Mouse (Mus musculus): ENCODE results near the gene Bag3. TPM values are rescaled to one million over a fixed set of nuclear protein-coding genes. Genes with fewer than 3 reads are reported as not detected.

The Bag3 gene
- total and polyA plus RNA-seq, 3 experiments = 0.13 to 0.24 TPM; not detected in 1

DNA sequence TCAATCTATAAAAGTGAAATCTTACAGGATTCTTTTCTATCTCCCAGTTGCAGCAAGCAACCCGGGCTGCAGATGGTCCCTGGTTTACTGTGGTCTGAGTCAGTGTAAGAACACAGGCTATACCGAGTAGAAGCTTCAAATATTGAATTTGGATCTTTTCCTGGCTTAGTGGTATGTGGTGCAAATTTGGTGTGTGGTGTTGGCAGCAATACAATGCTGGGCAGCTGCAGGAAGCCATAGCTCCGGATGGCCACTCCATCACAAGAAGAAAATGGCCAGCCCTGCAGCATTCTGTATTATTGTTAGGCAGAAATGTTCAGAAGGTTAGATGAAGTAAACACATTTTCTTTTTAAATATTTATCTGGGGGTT is 27.7 kb downstream of the Bag3 start:
- no peak overlapping the region for H3K9ac ChIP-seq (ENCODE audit: insufficient read depth, low read depth)
- H3K36me3 ChIP-seq (replicated peaks in 1 of 2; ENCODE audit: control insufficient read depth in 1 of 2, insufficient read depth in 1 of 2, low read length in 1 of 2) = no peaks in the 10 kb centered on the region
- H3K27me3 ChIP-seq (replicated peaks) = no peaks in the 10 kb centered on the region
- H3K27ac ChIP-seq (ENCODE audit: insufficient read depth, low read depth) = no peak overlapping the region
- H3K9me3 ChIP-seq (replicated peaks; ENCODE audit: low read length) = no peaks in the 10 kb centered on the region
- in situ Hi-C loops (cut with MboI; ENCODE audit: low pct_ligation_motif_present, low pct_unique_long_range_greater_than_20kb, low sequenced_read_pairs) (no loop called here), dilution Hi-C loops (cut with MboI; ENCODE audit: extremely low pct_ligation_motif_present, extremely low pct_unique_long_range_greater_than_20kb, low sequenced_read_pairs) (no loop called here)
- no peak for TF ChIP-seq POLR2A (IDR thresholded peaks at IDR 0.05; ENCODE audit: low read depth, low read length)
- TF ChIP-seq USF1 (IDR thresholded peaks at IDR 0.05; ENCODE audit: low read depth, low read length) = no peak
- no peak for TF ChIP-seq HCFC1 (IDR thresholded peaks at IDR 0.05; ENCODE audit: low read depth, low read length)
- TF ChIP-seq MEF2A (IDR thresholded peaks at IDR 0.05; ENCODE audit: borderline replicate concordance, low read depth, low read length) = no peak
- no peak for TF ChIP-seq UBTF (IDR thresholded peaks at IDR 0.05; ENCODE audit: low read depth, low read length)
- TF ChIP-seq CHD1 (IDR thresholded peaks at IDR 0.05; ENCODE audit: low read depth, low read length) = no peak
- no peak for TF ChIP-seq ETS1 (conservative IDR thresholded peaks at IDR 0.05; ENCODE audit: low read depth, low read length)
- TF ChIP-seq CHD2 (IDR thresholded peaks at IDR 0.05; ENCODE audit: low read length) = no peak
- TF ChIP-seq CTCF (conservative IDR thresholded peaks at IDR 0.05 in 1 of 2, IDR thresholded peaks at IDR 0.05 in 1 of 2; ENCODE audit: low read depth in 2 of 2, low read length in 2 of 2) = no peak
- no peak overlapping the region for H3K4me3 ChIP-seq (replicated peaks in 1 of 3; ENCODE audit: low read depth in 2 of 3, low read length in 2 of 3, poor library complexity in 1 of 3)
- no peak overlapping the region for H3K4me2 ChIP-seq (ENCODE audit: insufficient read depth, low read depth, poor library complexity, severe bottlenecking)
- H3K4me1 ChIP-seq (ENCODE audit: control insufficient read depth in 1 of 2, insufficient read depth in 2 of 2) = peaks cover 0 to 12% of the 10 kb centered on the region in 2 experiments; a peak in 2 of 4 replicates
- no peak for DNase-seq (ENCODE audit: extremely low read depth)
- no peaks in the 10 kb centered on the region for H3K79me2 ChIP-seq (replicated peaks; ENCODE audit: control insufficient read depth, extremely low read depth, insufficient read depth, poor library complexity, severe bottlenecking)

DNA sequence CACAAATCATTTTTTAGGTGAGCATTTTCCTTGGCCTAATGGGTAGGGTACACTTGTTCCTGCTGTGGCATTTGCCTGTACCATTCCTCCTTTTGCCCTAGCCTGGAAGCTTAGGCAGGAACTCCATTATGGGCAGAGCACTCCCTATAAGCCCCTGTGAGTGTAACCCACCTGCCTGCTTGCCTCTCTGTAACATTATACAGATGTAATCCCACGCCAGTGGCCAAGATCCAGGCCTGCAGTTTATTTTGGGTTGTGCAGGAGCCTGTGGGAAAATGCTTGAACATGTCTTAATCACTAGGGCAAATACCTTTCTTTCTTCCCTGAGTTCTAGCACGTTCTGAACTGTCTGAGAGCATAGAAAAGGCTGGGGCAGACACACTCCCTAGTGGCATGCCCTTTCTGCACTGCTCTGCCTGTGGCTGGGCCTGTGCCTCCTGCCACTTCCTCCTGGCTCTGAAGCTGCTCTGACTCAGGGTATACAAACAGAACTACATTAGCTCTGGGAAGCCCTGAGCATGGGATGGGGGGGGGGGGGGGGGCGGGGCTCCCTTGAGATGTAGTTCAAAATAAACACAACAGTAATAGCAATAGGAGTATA is 29.8 kb downstream of the Bag3 start:
- Histone ChIP-seq H3K4me3 (replicated peaks in 1 of 3; ENCODE audit: low read depth in 2 of 3, low read length in 2 of 3, poor library complexity in 1 of 3) (no peak overlapping the region), H3K9me3 (replicated peaks; ENCODE audit: low read length) (no peaks in the 10 kb centered on the region), H3K27ac (ENCODE audit: insufficient read depth, low read depth) (no peak overlapping the region), H3K9ac (ENCODE audit: insufficient read depth, low read depth) (no peak overlapping the region), H3K79me2 (replicated peaks; ENCODE audit: control insufficient read depth, extremely low read depth, insufficient read depth, poor library complexity, severe bottlenecking) (no peaks in the 10 kb centered on the region), H3K4me1 (ENCODE audit: control insufficient read depth in 1 of 2, insufficient read depth in 2 of 2) (peaks cover 0 to 12% of the 10 kb centered on the region in 2 experiments; a peak in 2 of 4 replicates), H3K36me3 (replicated peaks in 1 of 2; ENCODE audit: control insufficient read depth in 1 of 2, insufficient read depth in 1 of 2, low read length in 1 of 2) (no peaks in the 10 kb centered on the region), H3K27me3 (replicated peaks) (no peaks in the 10 kb centered on the region), H3K4me2 (ENCODE audit: insufficient read depth, low read depth, poor library complexity, severe bottlenecking) (no peak overlapping the region)
- no peak for TF ChIP-seq PAX5 (IDR thresholded peaks at IDR 0.05; ENCODE audit: low read length)
- DNase-seq (ENCODE audit: extremely low read depth) = no peak
- dilution Hi-C loops (cut with MboI; ENCODE audit: extremely low pct_ligation_motif_present, extremely low pct_unique_long_range_greater_than_20kb, low sequenced_read_pairs) = no loop called here
- in situ Hi-C loops (cut with MboI; ENCODE audit: low pct_ligation_motif_present, low pct_unique_long_range_greater_than_20kb, low sequenced_read_pairs) = no loop called here

DNA sequence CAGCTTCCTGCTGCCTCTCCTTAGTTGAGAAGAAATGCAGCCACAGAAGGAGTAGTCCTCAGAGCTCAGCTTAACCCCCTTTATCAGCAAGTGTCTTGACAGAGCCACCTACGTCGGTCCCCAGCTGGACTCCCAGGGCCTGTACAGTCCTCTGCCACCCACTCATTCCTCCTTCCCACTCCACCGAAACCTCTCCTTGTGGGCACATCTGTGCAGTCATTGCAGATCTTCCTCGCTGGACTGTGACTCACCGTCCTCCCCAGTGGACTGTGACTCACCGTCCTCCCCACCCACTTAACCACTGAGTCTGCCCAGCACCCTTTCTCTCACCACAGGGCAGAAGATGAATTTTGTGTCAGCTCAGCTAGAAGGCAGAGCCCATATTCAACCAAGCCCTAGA is 31.1 kb downstream of the Bag3 start:
- DNase-seq (ENCODE audit: extremely low read depth) = no peak
- H3K9ac ChIP-seq (ENCODE audit: insufficient read depth, low read depth) = no peak overlapping the region
- H3K4me3 ChIP-seq (replicated peaks in 1 of 3; ENCODE audit: low read depth in 2 of 3, low read length in 2 of 3, poor library complexity in 1 of 3) = no peak overlapping the region
- H3K79me2 ChIP-seq (replicated peaks; ENCODE audit: control insufficient read depth, extremely low read depth, insufficient read depth, poor library complexity, severe bottlenecking) = no peaks in the 10 kb centered on the region
- no peaks in the 10 kb centered on the region for H3K36me3 ChIP-seq (replicated peaks in 1 of 2; ENCODE audit: control insufficient read depth in 1 of 2, insufficient read depth in 1 of 2, low read length in 1 of 2)
- no peaks in the 10 kb centered on the region for H3K27me3 ChIP-seq (replicated peaks)
- in situ Hi-C loops (cut with MboI; ENCODE audit: low pct_ligation_motif_present, low pct_unique_long_range_greater_than_20kb, low sequenced_read_pairs) = no loop called here
- H3K27ac ChIP-seq (ENCODE audit: insufficient read depth, low read depth) = no peak overlapping the region
- H3K4me1 ChIP-seq (ENCODE audit: control insufficient read depth in 1 of 2, insufficient read depth in 2 of 2) = peaks cover 0 to 12% of the 10 kb centered on the region in 2 experiments; a peak in 2 of 4 replicates
- H3K4me2 ChIP-seq (ENCODE audit: insufficient read depth, low read depth, poor library complexity, severe bottlenecking) = no peak overlapping the region
- dilution Hi-C loops (cut with MboI; ENCODE audit: extremely low pct_ligation_motif_present, extremely low pct_unique_long_range_greater_than_20kb, low sequenced_read_pairs) = no loop called here
- no peaks in the 10 kb centered on the region for H3K9me3 ChIP-seq (replicated peaks; ENCODE audit: low read length)
- TF ChIP-seq MAZ (IDR thresholded peaks at IDR 0.05; ENCODE audit: low read depth, low read length) = no peak
- TF ChIP-seq CTCF (conservative IDR thresholded peaks at IDR 0.05 in 1 of 2, IDR thresholded peaks at IDR 0.05 in 1 of 2; ENCODE audit: low read depth in 2 of 2, low read length in 2 of 2) = no peak
- no peak for TF ChIP-seq ZKSCAN1 (IDR thresholded peaks at IDR 0.05; ENCODE audit: borderline replicate concordance, low read depth, low read length)
- TF ChIP-seq EP300 (IDR thresholded peaks at IDR 0.05; ENCODE audit: low read length) = no peak
